Mouse (Mus musculus): ENCODE measurements around the gene 9530053A07Rik. TPM values are rescaled to one million over a fixed set of nuclear protein-coding genes. Genes with fewer than 3 reads are reported as not detected.
A peak's percentile ranks its signal among the peaks of the same experiment; 100 is the strongest.
"Not testable (repeated sequence)": the region's sequence is repeated elsewhere in the genome, so short reads cannot be mapped to it uniquely, and the experiment has no call there.

9530053A07Rik gene
- not detected for total RNA-seq (2021)
- long read RNA-seq, experiment 1, result 0 reads
- long read RNA-seq, experiment 2, result 0 reads

DNA sequence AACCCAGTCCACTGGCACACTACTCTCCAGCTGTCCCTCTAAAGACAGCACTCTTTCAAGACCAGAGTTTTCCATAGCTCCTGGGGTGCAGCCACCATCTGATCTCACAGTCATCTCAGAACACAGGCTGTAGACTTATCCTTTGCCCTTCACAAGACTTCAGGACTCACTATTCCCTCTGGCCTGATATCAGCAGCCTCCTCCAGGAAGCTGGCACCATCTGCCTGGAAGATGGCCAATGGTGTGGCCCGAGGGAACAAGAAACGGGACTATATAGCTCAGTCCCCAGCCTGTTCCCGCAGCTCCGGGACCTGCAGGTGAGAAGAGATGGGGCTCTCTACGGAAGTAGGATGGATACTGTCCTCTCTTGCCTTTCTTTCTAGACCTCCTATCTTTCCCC is at the start of gene 9530053A07Rik:
Gene 9530053A07Rik, plus strand, starts transcription at position 301 of the 400 bp plus-strand sequence.
- DNase-seq, result no peak

GRCm38 (mm10) chr7:28084215-28084614 is 45.1 kb upstream of the 9530053A07Rik start:
- DNase-seq, result no peak

DNA sequence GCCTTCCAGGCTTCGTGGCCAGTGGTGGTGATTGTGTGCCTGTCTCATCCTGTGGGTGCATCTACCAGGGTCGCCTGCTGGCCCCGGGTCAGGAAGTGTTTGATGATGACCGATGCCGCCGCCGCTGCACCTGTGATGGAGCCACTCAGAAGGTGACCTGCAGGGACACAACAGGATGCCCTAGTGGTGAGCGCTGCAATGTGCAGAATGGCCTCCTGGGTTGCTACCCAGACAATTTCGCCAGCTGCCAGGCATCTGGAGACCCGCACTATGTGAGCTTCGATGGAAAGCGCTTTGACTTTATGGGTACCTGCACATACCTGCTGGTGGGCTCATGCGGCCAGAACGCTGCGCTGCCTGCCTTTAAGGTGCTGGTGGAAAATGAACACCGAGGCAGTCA is 43.0 kb upstream of the 9530053A07Rik start:
- DNase-seq, result no peak

- DNase-seq, result no peak
Observed at GRCm38 (mm10) chr7:28093541-28093940, 35.7 kb upstream of the 9530053A07Rik start.

DNA sequence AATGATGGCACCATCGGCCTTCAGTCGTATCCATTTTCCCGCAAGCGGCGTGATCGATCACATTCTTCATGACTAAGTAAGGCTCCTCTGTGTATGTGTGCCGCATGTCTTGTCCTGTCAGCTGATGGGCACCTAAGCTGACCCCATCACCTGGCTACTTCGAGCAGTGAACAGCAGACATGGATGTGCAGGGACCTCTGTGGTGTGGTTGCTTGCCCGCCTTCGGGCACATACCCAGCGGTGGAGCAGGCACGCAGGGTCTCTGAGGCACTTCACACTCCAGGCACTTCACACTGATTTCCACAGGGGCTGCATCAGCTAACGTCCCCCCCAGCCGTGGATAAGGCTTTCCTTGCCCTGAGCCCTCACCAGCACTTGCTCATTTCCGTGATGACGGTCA is 30.2 kb upstream of the 9530053A07Rik start:
- DNase-seq, result no peak

DNA sequence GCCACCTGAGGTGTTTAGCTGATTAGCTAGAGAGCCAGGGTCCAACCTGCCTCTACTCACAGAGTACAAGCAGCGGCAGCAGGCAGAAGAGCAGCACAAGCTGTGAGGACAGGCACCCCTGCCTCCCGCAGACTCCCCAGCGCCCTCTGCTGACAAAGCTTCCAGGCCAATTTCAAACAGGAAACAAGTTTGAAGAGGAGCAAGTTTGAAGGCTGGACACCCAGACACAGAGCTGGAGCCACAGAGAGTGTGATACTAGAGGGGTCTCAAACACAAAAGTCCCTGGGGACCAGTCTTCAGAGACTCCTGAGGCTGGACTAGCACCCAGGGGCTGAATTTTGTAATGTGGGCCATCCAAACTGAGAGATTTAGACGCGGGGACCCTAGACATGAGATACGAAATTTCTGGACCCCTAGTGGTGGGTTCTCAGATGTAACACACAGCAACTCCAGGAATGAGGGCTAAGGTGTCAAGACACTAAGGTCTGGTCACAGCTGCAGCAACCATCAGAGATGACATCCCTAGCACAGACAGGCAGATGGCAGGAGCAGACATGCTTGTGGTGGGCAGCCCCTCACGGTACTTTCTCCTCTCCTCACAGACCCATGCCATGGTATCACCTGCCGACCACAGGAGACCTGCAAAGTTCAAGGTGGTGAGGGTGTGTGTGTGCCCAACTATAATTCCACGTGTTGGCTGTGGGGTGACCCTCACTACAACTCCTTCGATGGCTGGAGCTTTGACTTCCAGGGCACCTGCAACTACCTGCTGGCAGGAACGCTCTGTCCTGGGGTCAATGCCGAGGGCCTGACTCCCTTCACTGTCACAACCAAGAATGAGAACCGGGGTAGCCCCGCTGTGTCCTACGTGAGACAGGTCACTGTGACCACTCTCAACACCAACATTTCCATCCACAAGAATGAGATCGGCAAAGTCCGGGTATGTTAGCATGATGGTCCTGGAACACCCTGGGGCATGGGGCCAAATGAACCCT is 28.4 kb upstream of the 9530053A07Rik start:
- no peak for DNase-seq

DNA sequence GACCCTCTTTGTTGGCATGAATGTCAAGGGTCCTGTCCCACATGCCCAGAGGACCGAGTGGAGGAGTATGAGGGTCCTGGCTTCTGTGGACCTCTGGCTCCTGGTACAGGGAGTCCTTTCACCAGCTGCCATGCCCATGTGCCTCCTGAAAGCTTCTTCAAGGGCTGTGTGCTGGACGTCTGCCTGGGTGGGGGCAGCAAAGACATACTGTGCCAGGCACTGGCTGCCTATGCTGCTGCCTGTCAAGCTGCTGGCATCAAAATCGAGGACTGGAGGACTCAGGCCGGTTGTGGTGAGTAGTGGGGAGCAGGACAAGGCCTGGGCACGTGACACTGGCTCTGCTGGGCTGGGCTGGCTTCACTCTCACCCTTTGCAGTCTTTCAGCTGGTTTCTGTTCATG is 26.3 kb upstream of the 9530053A07Rik start:
- not testable (repeated sequence) for DNase-seq

- DNase-seq, result no peak
Observed at GRCm38 (mm10) chr7:28104670-28105069, 24.6 kb upstream of the 9530053A07Rik start.

- DNase-seq, result no peak
Observed at GRCm38 (mm10) chr7:28106241-28106640, 23.0 kb upstream of the 9530053A07Rik start.

GRCm38 (mm10) chr7:28114648-28115047 is 14.6 kb upstream of the 9530053A07Rik start:
- no peak for DNase-seq

DNA sequence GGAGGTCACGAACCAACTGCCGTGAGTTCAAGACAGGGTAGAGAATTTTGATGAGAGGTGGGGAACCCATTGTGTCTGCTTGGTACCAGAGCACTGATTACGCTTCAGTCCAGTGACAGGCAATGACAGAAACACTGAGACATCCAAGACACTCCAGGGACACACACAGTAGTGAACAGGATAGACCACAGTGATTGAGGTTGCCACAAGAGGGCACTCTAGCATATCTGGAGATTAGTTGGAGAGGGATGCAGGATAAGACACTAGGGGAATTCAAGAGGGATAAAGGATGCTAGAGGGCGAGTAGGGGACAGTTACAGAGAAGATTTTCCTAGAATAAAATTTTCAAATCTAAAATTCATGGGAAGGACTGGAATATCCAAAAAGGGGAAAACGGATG is 8.3 kb downstream of the 9530053A07Rik start:
- no peak for DNase-seq

- DNase-seq, result peak; percentile 18
Observed at GRCm38 (mm10) chr7:28148263-28148662, 19.0 kb downstream of the 9530053A07Rik start.

DNA sequence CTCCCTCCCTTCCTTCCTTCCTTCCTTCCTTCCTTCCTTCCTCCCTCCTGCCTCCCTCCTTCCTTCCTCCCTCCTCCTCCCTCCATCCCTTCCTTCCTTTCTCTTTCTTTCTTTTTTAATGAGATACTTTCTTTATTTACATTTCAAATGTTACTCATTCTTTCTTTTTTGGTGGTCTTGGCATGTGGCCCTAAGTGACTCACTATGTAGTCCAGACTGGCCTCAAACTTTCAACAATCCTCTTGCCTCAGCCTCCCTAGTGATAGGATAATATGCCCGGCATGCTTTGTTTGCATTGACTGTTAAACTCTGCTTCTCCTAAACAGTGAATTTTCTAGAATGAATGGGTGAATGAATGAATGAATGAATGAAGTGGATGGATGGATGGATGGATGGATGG is 20.6 kb downstream of the 9530053A07Rik start:
- no peak for DNase-seq

DNA sequence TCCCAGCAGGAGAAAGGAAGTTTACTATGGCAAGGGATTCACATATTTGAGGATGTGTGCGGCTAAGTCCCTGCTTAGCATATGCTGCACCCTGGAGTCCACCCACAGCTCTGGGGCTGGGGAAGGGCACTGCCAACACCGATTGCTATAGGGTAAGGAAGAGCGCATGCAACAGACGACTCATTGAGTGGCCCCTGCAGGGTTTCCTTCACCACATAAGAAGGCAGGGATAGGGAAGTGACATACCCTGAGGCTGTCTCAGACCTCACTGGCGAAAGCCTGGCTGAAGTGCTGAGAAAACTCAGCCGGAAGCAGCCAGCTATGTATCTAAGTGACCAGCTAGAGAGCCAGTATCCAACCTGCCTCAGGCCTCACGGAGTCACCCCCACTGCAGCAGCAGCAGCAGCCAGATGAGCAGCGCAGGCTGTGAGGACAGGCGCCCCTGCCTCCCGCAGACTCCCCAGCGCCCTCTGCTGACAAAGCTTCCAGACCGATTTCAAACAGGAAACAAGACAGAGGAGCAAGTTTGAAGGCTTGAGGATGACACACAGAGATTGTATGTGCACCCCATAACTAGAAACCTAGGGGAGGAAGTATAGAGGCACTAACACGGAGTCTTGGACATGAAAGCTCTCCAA is 22.4 kb downstream of the 9530053A07Rik start:
- DNase-seq, result no peak

DNA sequence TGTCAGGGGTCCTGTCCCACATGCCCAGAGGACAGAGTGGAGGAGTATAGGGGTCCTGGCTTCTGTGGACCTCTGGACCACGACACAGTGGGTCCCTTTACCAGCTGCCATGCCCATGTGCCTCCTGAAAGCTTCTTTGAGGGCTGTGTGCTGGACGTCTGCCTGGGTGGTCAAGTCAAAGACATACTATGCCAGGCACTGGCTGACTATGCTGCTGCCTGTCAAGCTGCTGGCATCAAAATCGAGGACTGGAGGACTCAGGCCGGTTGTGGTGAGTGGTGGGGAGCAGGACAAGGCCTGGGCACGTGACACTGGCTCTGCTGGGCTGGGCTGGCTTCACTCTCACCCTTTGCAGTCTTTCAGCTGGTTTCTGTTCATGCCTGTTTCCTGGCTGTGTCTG is 24.3 kb downstream of the 9530053A07Rik start:
- not testable (repeated sequence) for DNase-seq

GRCm38 (mm10) chr7:28159292-28159691 is 30.0 kb downstream of the 9530053A07Rik start:
- no peak for DNase-seq

- no peak for DNase-seq
Observed at GRCm38 (mm10) chr7:28159893-28160292, 30.6 kb downstream of the 9530053A07Rik start.

DNA sequence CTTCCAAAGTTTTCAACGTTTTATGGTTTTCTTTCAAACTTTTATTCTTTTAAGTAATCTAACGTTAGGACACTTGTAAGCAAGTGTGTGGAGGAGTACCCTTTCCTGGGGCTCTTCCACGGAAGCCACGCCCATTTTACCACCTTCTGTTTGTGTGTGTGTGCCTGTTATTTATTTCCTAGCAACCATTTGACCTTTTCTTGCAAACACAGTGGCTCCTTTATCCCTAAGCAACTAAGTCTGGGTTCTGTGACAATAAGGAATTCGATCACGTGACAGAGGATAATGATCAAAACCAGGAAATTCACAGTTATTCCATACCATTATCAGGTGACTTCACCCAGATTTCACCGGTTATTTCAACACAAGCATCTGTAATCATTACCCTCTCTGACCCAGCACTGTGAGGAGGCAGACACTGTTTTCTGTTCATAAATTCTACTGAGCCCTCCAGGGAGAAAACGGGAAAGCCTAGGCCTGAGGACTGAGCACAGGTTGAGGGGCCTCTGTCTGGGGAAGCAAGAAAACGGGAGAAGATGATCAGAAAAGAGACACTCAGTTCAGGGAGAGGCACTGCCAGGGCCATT is 32.0 kb downstream of the 9530053A07Rik start:
- no peak for DNase-seq

GRCm38 (mm10) chr7:28165406-28165805 is 36.1 kb downstream of the 9530053A07Rik start:
- no peak for DNase-seq

DNA sequence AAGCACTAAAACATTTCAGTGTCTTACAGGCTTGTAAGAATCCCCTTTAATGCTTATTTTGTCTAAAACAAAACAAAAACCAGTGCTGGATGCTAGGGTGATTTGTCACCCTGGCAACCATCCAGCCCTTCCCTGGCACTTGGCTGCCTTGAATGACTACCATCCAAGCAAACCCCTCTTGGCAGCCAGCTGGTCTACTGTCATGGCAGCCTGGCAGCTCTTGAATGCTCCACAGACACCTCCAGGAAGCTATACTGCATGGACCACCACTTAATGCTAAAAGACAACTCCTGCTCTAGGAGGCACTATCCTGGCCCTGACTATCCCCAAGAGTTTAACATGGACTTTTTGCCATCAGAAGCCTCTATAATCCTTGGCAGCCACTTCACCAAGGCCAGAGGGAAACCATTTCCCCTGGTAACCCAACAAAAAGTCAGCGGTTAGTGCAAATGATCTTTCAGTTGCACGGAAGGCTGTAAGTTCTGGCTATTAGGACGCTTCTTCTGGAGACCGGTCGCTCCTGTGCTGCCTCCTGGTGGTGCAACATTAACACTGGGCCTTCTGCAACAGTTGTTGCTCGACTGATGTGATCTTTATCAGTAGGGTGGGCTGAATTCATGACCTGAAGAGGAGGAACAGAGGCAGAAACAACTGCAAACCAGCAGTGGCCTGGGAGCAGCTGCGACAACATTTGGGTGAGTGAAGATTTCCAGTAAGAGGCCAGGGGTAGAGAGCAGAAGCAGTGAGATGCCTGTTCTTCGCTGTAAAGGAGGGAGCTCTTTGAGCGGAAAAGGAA is 39.3 kb downstream of the 9530053A07Rik start:
- peak; percentile 51 for DNase-seq

DNA sequence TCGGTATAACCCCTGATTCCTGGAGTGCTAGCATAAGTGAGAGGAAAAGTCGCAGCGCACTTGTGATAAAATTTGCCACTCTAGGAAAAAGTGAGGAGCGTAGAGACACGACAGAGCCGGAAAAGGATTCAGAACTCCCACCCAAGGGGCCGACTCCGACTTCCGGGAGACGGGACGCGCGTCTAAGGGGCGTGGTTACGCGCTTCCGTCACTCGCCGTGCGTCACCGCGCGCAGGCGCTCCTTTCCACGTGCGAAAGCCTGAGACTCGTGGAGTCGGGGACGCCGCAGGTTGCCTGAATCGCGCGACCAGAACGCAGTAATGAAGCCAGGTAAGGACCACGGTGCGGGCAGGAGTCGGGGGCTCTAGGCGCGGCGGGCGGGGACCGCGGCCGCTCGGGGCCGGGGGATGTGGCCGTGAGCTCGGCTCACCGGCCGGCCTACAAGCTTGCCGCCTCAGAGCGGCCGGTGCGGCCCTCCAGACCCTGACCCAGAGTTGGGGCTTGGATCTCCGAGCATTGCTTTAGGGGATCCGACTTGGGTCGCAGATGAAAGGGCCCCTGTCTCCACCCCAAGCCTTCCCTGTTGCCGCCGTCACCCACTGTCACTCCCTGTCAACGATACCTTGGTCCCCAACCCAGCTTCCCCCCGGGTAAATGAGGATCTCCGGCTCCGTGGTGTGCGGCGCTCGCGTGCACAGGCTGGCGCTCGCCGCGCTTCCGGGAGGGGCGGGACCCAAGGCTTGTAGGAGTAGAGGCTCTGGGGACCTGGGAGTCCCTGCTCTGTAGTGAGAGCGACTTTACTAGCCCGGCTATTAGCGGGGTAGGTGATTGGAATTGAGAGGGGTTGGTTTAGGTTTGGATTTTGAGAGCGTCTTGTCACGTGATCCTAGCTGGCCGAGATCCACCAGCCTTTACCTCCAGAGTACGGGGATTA is 40.5 kb downstream of the 9530053A07Rik start, which contains the start of gene Fbl:
Gene Fbl, plus strand, starts transcription at position 222 of the 934 bp plus-strand sequence.
- DNase-seq, result peak; percentile 89

Data from gastrocnemius, postnatal 25 days (tissue).